Mouse (Mus musculus): ENCODE measurements around the gene Schip1. TPM values are rescaled to one million over a fixed set of nuclear protein-coding genes. Genes with fewer than 3 reads are reported as not detected.

Gene Schip1
- polyA plus RNA-seq, 1 experiment from 2014 or later, result 163 TPM

DNA sequence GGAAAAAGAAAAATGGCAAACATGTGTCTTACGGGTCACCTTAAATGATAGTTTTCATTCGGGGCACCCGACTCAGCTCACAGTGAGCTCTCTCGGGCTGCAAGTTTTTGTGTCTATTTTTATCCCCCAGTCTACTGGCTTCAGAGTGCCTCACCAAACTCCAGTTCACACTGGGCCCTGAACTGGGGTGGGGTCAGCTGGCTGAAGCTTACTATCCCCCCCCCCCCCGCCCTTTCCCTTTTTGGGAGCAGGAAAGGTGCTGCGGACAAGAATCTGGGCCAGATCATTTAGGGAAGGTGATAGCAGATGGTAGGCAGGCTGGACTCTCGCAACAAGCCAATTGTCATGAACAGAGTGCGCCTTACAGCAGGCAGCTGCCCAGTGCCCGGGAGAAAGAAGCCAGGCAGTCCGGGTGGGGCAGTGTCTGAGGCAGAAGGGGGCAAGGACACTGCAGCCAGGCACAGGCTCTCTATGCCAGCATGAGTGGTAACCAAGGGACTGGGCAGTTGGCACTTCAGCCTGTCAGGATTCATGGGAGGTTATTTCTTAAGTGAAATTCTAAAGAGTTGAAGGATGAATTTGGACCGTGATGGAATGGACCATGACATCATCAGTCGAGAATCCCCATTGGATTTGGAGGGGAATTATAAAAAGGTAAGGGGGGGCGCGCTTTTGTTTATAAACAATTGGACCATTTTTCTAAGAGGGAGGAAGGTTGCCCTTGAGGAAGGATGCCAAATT, 519.3 kb downstream of the Schip1 start:
- Histone ChIP-seq H3K9me3 (ENCODE audit: control insufficient read depth, low read length) (no peaks in the 10 kb centered on the region), H3K4me3 (replicated peaks; ENCODE audit: low read length) (no peak overlapping the region), H3K27me3 (ENCODE audit: control insufficient read depth, insufficient read depth, low read length) (no peaks in the 10 kb centered on the region), H3K27ac (peak overlapping the region; percentile 57), H3K9ac (0 out of 2 replicates have a peak overlapping the region, but pooled peaks have one; percentile 21), H3K36me3 (replicated peaks; ENCODE audit: control insufficient read depth, insufficient read depth) (no peaks in the 10 kb centered on the region), H3K4me2 (replicated peaks) (peak overlapping the region; percentile 34), H3K4me1 (replicated peaks; ENCODE audit: control insufficient read depth, insufficient read depth, low read length) (peaks cover 58% of the 10 kb centered on the region)
- DNase-seq (ENCODE audit: low spot score) (no peak), ATAC-seq (ENCODE audit: low FRiP score) (peak; percentile 73)
- 22% methylated on average over 13 of the region's 14 CpGs for WGBS

DNA sequence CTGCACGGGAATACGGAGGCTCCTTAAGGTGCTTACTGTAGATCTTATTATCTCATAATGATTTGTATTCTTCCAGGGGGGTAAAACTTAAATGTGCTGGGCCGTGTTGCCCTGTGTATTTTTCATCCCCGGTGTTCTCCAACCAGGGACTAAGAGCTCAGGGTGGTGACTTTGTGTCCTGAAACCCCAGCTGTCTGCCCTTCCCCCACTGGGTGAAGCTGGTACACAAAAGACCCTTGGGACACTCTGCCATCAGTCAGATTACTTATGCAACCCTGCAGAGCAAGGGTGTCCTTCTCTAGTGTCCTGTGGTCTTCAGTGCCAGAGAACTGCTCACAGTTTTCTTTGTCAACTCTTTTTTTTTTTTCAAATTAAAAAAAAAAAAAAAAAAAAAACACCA, 520.6 kb downstream of the Schip1 start:
- no peaks in the 10 kb centered on the region for H3K36me3 ChIP-seq (replicated peaks; ENCODE audit: control insufficient read depth, insufficient read depth)
- no peak overlapping the region for H3K27ac ChIP-seq
- no peak for ATAC-seq (ENCODE audit: low FRiP score)
- H3K4me1 ChIP-seq (replicated peaks; ENCODE audit: control insufficient read depth, insufficient read depth, low read length), result peaks cover 58% of the 10 kb centered on the region
- DNase-seq (ENCODE audit: low spot score), result no peak
- WGBS, result 51% methylated on average over 4 of the region's 4 CpGs
- no peak overlapping the region for H3K4me3 ChIP-seq (replicated peaks; ENCODE audit: low read length)
- H3K27me3 ChIP-seq (ENCODE audit: control insufficient read depth, insufficient read depth, low read length), result no peaks in the 10 kb centered on the region
- no peak overlapping the region for H3K9ac ChIP-seq
- H3K9me3 ChIP-seq (ENCODE audit: control insufficient read depth, low read length), result no peaks in the 10 kb centered on the region
- H3K4me2 ChIP-seq (replicated peaks), result no peak overlapping the region

DNA sequence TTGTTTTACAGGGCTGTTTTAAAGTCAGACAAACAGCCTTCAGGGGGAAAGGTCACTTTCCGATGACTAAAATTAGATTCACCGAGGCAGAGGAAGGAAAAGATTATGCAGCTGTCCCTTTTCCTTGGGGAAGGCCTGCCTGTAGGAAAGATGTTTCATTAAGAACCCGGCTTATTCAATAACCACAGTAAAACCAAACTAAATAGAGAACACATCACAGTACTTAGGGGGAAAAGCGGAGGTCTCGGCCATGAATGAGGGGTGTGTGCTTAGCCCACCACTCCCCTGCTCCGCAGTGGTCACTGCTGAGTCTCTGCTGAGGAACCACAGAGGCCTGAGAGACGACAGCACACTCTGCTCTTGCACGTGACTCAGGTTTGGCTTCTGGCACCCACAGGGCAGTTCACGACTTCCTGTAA, 522.1 kb downstream of the Schip1 start:
- 0 out of 2 replicates have a peak overlapping the region, but pooled peaks have one; percentile 25 for H3K9ac ChIP-seq

DNA sequence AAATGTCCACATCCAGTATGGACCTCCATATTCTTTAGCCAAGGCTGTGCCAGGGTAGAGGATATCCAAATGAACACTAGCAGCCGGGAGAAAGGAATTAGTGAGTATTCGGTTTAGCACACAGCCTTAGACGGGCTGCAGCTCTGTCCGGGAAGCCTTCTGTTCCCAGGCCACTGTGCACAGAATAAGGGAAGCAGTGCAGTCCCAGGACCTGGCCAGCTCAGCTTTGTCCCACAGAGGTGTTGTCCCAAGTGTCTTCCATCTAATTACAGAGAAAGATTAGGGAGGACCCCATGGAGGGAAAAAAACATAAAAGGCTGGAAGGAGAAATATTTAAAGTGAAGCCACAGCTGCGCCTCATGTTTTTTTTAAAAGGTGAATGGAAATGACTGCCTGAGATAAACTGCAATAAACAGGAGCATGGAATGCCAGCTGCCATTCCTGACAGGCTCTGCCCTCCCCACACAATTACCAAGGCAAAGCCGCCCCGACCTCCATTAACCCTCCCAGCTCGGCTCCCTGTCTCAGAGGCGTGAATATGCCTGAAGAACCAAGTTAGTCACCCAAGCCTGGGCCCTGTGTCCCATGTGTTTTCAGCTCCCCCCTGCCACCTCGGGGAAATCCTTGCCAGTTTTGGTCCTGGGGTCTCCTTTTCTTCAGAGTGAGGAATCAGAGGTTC, 523.1 kb downstream of the Schip1 start:
- H3K9ac ChIP-seq, result no peak overlapping the region
- ATAC-seq (ENCODE audit: low FRiP score) (0 out of 2 replicates have a peak, but pooled peaks have one; percentile 38), DNase-seq (ENCODE audit: low spot score) (no peak)
- peak overlapping the region; percentile 44 for H3K27ac ChIP-seq
- WGBS, result 27% methylated on average over 10 of the region's 10 CpGs
- no peaks in the 10 kb centered on the region for H3K9me3 ChIP-seq (ENCODE audit: control insufficient read depth, low read length)
- H3K4me3 ChIP-seq (replicated peaks; ENCODE audit: low read length), result no peak overlapping the region
- no peak overlapping the region for H3K4me2 ChIP-seq (replicated peaks)
- H3K36me3 ChIP-seq (replicated peaks; ENCODE audit: control insufficient read depth, insufficient read depth), result no peaks in the 10 kb centered on the region
- no peaks in the 10 kb centered on the region for H3K27me3 ChIP-seq (ENCODE audit: control insufficient read depth, insufficient read depth, low read length)
- peaks cover 65% of the 10 kb centered on the region for H3K4me1 ChIP-seq (replicated peaks; ENCODE audit: control insufficient read depth, insufficient read depth, low read length)

More for the DNA sequence above, 522.1 kb downstream of the Schip1 start:
- Histone ChIP-seq H3K27me3 (ENCODE audit: control insufficient read depth, insufficient read depth, low read length) (no peaks in the 10 kb centered on the region), H3K4me1 (replicated peaks; ENCODE audit: control insufficient read depth, insufficient read depth, low read length) (peaks cover 65% of the 10 kb centered on the region), H3K27ac (peak overlapping the region; percentile 44), H3K4me3 (replicated peaks; ENCODE audit: low read length) (no peak overlapping the region), H3K4me2 (replicated peaks) (no peak overlapping the region), H3K36me3 (replicated peaks; ENCODE audit: control insufficient read depth, insufficient read depth) (no peaks in the 10 kb centered on the region), H3K9me3 (ENCODE audit: control insufficient read depth, low read length) (no peaks in the 10 kb centered on the region)
- 16% methylated on average over 9 of the region's 9 CpGs for WGBS
- DNase-seq (ENCODE audit: low spot score), result no peak
- ATAC-seq (ENCODE audit: low FRiP score), result no peak

DNA sequence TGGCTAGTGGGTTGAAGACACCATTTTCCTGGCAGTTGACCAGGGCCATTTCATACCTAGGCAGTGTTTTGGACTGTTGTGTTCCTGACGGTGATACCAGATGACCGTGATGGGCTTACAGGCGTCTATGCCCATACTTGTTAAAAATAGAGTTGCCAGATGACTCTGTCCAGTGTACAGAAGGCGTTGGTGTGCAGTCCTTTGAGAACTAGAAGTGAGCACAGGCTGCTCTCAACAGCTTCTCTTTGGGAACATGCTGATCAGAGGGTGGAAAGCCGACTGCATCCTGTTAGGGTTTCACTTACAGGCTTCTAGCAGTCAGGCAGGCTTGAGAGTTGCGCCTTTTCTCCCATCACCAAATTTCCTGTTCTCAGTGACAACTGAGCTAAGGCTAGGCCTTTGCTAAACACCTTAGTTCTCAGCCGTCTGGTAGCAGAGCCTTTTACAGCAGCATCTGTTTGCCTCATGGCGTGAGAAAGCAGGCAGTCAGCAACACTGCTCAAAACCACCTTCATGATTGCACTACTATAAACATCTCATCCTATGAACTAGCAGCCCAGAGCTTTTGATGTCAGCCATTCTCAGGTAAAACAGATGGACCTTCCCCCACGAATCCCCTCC, 524.7 kb downstream of the Schip1 start:
- no peak overlapping the region for H3K9ac ChIP-seq
- H3K27me3 ChIP-seq (ENCODE audit: control insufficient read depth, insufficient read depth, low read length), result no peaks in the 10 kb centered on the region
- H3K36me3 ChIP-seq (replicated peaks; ENCODE audit: control insufficient read depth, insufficient read depth), result no peaks in the 10 kb centered on the region
- DNase-seq (ENCODE audit: low spot score) (no peak), ATAC-seq (ENCODE audit: low FRiP score) (no peak)
- no peak overlapping the region for H3K4me3 ChIP-seq (replicated peaks; ENCODE audit: low read length)
- H3K27ac ChIP-seq, result no peak overlapping the region
- H3K4me2 ChIP-seq (replicated peaks), result no peak overlapping the region
- WGBS, result 75% methylated on average over 9 of the region's 9 CpGs
- H3K4me1 ChIP-seq (replicated peaks; ENCODE audit: control insufficient read depth, insufficient read depth, low read length), result peaks cover 65% of the 10 kb centered on the region
- H3K9me3 ChIP-seq (ENCODE audit: control insufficient read depth, low read length), result no peaks in the 10 kb centered on the region

DNA sequence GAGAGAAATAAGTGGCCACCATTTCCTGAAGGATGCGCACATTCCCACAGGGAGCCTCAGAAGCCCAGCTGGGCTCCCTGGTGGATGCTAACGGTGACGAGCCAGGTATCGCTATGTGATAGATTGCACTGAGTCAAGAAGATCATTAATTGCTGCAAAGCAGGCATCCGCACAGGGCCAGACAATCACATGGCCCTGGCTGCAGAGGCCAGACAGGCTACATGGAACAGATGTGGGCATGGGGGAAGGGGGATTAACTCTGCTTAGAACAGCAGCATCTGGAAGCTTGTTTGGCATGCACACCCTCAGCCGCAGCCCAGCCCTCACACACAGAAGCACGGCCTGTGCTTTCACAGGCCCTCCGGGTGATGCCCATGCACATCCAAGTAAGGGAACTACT, 525.8 kb downstream of the Schip1 start:
- WGBS, result 43% methylated on average over 8 of the region's 8 CpGs
- Histone ChIP-seq H3K4me3 (replicated peaks; ENCODE audit: low read length) (no peak overlapping the region), H3K4me2 (replicated peaks) (no peak overlapping the region), H3K27me3 (ENCODE audit: control insufficient read depth, insufficient read depth, low read length) (no peaks in the 10 kb centered on the region), H3K27ac (no peak overlapping the region), H3K9me3 (ENCODE audit: control insufficient read depth, low read length) (no peaks in the 10 kb centered on the region), H3K4me1 (replicated peaks; ENCODE audit: control insufficient read depth, insufficient read depth, low read length) (peaks cover 69% of the 10 kb centered on the region), H3K9ac (no peak overlapping the region), H3K36me3 (replicated peaks; ENCODE audit: control insufficient read depth, insufficient read depth) (no peaks in the 10 kb centered on the region)
- no peak for ATAC-seq (ENCODE audit: low FRiP score)
- no peak for DNase-seq (ENCODE audit: low spot score)

DNA sequence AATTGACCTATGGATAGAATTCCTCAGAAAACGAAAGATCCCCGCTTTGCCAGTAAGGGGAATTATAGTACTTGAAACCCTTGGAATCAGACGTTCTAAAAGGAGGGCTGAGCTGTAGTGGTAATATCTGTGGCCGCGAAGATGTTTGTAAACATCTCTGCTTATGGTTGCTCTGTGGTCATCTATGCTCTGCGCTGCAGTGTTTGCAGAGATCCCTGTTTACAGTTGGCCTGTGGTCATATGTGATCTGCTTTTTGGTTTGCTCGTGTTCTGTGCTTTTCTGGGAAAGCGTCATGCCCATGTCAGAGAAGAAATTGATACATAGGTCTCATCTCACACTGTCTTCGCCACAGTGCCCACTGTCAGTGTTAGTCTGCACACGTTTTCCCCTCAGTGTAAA, 528.0 kb downstream of the Schip1 start:
- no peak overlapping the region for H3K27ac ChIP-seq
- ATAC-seq (ENCODE audit: low FRiP score) (no peak), DNase-seq (ENCODE audit: low spot score) (no peak)
- no peak overlapping the region for H3K4me3 ChIP-seq (replicated peaks; ENCODE audit: low read length)
- H3K9ac ChIP-seq, result 0 out of 2 replicates have a peak overlapping the region, but pooled peaks have one; percentile 6
- 82% methylated on average over 10 of the region's 10 CpGs for WGBS
- peaks cover 14% of the 10 kb centered on the region; the same call in 1 of the 2 replicates for H3K36me3 ChIP-seq (replicated peaks; ENCODE audit: control insufficient read depth, insufficient read depth)
- peaks cover 52% of the 10 kb centered on the region for H3K4me1 ChIP-seq (replicated peaks; ENCODE audit: control insufficient read depth, insufficient read depth, low read length)
- H3K9me3 ChIP-seq (ENCODE audit: control insufficient read depth, low read length), result no peaks in the 10 kb centered on the region
- no peak overlapping the region for H3K4me2 ChIP-seq (replicated peaks)
- H3K27me3 ChIP-seq (ENCODE audit: control insufficient read depth, insufficient read depth, low read length), result no peaks in the 10 kb centered on the region

DNA sequence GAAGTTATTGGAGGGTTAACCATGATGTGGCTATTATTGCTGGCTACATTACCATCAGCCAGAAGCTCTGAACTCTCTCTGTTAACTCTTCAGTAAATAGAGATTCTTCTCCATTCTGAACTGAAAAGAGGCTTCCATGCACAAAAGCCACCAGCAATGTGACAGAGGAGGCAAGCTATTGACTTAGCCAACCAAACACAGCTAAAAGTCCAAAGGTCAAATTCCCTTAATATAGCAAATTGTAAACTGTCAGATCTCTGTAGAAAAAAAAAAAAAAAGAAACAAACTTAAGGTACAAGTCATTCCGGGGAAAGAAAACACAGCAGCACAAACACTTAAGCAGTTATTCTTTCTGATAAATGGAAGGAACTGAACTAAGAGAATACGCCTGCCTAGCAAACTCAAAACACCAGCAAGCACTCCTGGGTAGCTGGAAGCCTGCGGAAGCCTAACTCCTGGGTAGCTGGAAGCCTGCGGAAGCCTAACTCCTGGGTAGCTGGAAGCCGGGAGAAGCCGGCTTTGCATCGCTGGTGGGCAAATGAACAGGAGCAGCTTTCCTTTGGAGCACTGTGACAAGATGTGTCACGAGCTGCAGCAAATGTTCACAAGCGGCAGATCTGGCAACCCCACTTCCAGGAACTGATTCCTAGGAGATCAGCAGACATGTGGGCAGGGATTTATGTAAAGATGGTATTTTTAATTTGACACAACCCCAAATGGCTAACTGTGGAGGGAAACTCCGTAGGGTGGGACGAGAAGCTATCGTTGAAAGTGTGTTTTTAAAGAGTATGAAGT, 528.7 kb downstream of the Schip1 start:
- Histone ChIP-seq H3K27ac (0 out of 2 replicates have a peak overlapping the region, but pooled peaks have one; percentile 15), H3K4me1 (replicated peaks; ENCODE audit: control insufficient read depth, insufficient read depth, low read length) (peaks cover 47% of the 10 kb centered on the region), H3K9me3 (ENCODE audit: control insufficient read depth, low read length) (no peaks in the 10 kb centered on the region), H3K27me3 (ENCODE audit: control insufficient read depth, insufficient read depth, low read length) (no peaks in the 10 kb centered on the region), H3K4me2 (replicated peaks) (no peak overlapping the region), H3K36me3 (replicated peaks; ENCODE audit: control insufficient read depth, insufficient read depth) (peaks cover 14% of the 10 kb centered on the region; the same call in 1 of the 2 replicates), H3K9ac (no peak overlapping the region), H3K4me3 (replicated peaks; ENCODE audit: low read length) (no peak overlapping the region)
- 53% methylated on average over 12 of the region's 12 CpGs for WGBS
- ATAC-seq (ENCODE audit: low FRiP score), result no peak
- DNase-seq (ENCODE audit: low spot score), result no peak

Data from hindbrain, embryonic 14.5 days (tissue).